Mouse (Mus musculus): ENCODE measurements around the gene Ubl5. TPM values are rescaled to one million over a fixed set of nuclear protein-coding genes. Genes with fewer than 3 reads are reported as not detected.
"Not testable (repeated sequence)": the region's sequence is repeated elsewhere in the genome, so short reads cannot be mapped to it uniquely, and the experiment has no call there.

Gene Ubl5
- polyA plus RNA-seq, 1 experiment: 571 TPM

DNA sequence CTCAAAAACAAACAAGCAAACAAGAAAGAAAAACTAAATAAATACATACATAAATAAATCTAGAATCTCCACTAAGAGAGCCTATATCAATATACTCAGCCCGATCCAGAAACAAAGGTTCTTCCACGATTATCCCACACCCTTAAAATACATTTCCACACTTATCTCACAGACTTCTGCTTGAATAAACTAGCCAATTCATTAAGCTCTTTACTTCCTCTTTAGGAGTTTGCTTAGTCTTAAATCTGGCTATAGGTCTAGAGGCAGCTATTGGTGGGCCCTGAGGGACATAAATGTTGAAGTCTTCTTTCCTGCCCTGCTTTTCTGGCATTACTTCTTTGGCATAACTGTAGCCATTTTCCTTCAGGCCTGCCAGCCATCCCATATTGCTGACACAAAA, 11.3 kb upstream of the Ubl5 start:
- no peak for DNase-seq
- Histone ChIP-seq H3K27me3 (ENCODE audit: control insufficient read depth, insufficient read depth, low read length) (no peaks in the 10 kb centered on the region), H3K4me3 (replicated peaks; ENCODE audit: insufficient read depth, low read depth, low read length) (no peak overlapping the region), H3K27ac (ENCODE audit: insufficient read depth, low read length) (no peak overlapping the region), H3K4me1 (ENCODE audit: control insufficient read depth, insufficient read depth, low read length) (no peaks in the 10 kb centered on the region)
- 95% methylated on average over 2 of the region's 2 CpGs for WGBS
- TF ChIP-seq POLR2A (IDR thresholded peaks at IDR 0.05; ENCODE audit: borderline replicate concordance, insufficient read depth, low read length): no peak
- TF ChIP-seq CTCF (IDR thresholded peaks at IDR 0.05; ENCODE audit: borderline replicate concordance, insufficient read depth, low read depth, low read length): no peak

- not testable (repeated sequence) for DNase-seq; H3K27me3 ChIP-seq (ENCODE audit: control insufficient read depth, insufficient read depth, low read length); H3K4me3 ChIP-seq (replicated peaks; ENCODE audit: insufficient read depth, low read depth, low read length); H3K27ac ChIP-seq (ENCODE audit: insufficient read depth, low read length); H3K4me1 ChIP-seq (ENCODE audit: control insufficient read depth, insufficient read depth, low read length)
- WGBS: 98% methylated on average over 8 of the region's 8 CpGs
Measured at GRCm38 (mm10) chr9:20635676-20636075, 7.0 kb upstream of the Ubl5 start.

DNA sequence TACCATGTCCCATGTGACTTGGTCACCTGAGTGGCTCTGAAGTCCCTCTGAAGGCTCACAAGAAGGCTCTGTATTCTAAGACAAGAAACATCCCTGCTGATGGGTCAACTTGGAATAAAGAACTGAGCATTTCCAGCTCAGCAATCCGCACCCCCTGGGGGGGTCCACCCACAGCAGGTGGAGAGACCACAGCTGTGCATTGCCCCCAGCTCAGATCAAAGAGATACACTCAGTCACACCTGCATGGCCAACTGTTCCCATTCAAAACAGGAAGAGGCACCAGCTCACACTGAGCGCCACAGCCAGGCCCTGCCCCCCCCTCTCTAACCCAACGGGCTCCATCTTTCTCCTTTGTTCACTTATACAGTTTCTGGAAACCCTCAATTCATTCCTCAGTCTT, 6.4 kb upstream of the Ubl5 start:
- no peaks in the 10 kb centered on the region for H3K27me3 ChIP-seq (ENCODE audit: control insufficient read depth, insufficient read depth, low read length)
- DNase-seq: no peak
- TF ChIP-seq CTCF (IDR thresholded peaks at IDR 0.05; ENCODE audit: borderline replicate concordance, insufficient read depth, low read depth, low read length) (no peak), POLR2A (IDR thresholded peaks at IDR 0.05; ENCODE audit: borderline replicate concordance, insufficient read depth, low read length) (no peak)
- no peak overlapping the region for H3K27ac ChIP-seq (ENCODE audit: insufficient read depth, low read length)
- 85% methylated on average over 3 of the region's 3 CpGs for WGBS
- no peak overlapping the region for H3K4me3 ChIP-seq (replicated peaks; ENCODE audit: insufficient read depth, low read depth, low read length)
- no peaks in the 10 kb centered on the region for H3K4me1 ChIP-seq (ENCODE audit: control insufficient read depth, insufficient read depth, low read length)

DNA sequence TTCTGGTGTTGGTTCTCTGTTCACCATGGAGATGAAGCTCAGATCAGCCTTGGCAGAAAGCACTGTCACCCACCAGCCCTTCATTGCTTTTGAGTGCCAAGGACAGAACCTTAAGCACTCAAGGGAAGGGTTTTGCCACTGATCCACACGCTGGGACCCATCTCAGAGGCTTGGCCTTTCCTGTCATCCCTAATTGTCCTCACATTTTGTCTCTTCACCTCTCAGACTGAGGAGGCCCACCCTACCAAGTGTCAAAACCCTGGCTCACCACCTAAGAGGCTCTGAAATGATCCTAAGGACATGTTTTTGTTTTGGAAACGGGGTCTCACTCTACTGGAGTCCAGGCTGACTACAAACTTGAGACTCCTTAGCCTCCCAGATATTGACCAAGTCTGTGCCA, 5.9 kb upstream of the Ubl5 start:
- no peak for DNase-seq
- Histone ChIP-seq H3K27me3 (ENCODE audit: control insufficient read depth, insufficient read depth, low read length) (no peaks in the 10 kb centered on the region), H3K4me1 (ENCODE audit: control insufficient read depth, insufficient read depth, low read length) (no peaks in the 10 kb centered on the region), H3K27ac (ENCODE audit: insufficient read depth, low read length) (no peak overlapping the region), H3K4me3 (replicated peaks; ENCODE audit: insufficient read depth, low read depth, low read length) (no peak overlapping the region)
- 86% methylated on average over 2 of the region's 2 CpGs for WGBS
- TF ChIP-seq POLR2A (IDR thresholded peaks at IDR 0.05; ENCODE audit: borderline replicate concordance, insufficient read depth, low read length) (no peak), CTCF (IDR thresholded peaks at IDR 0.05; ENCODE audit: borderline replicate concordance, insufficient read depth, low read depth, low read length) (no peak)

GRCm38 (mm10) chr9:20638552-20638951, 4.1 kb upstream of the Ubl5 start:
- Histone ChIP-seq H3K4me3 (replicated peaks; ENCODE audit: insufficient read depth, low read depth, low read length) (no peak overlapping the region), H3K4me1 (ENCODE audit: control insufficient read depth, insufficient read depth, low read length) (no peaks in the 10 kb centered on the region), H3K27ac (ENCODE audit: insufficient read depth, low read length) (no peak overlapping the region), H3K27me3 (ENCODE audit: control insufficient read depth, insufficient read depth, low read length) (no peaks in the 10 kb centered on the region)
- TF ChIP-seq CTCF (IDR thresholded peaks at IDR 0.05; ENCODE audit: borderline replicate concordance, insufficient read depth, low read depth, low read length): no peak
- TF ChIP-seq POLR2A (IDR thresholded peaks at IDR 0.05; ENCODE audit: borderline replicate concordance, insufficient read depth, low read length): no peak
- no peak for DNase-seq
- 92% methylated on average over 19 of the region's 19 CpGs for WGBS

DNA sequence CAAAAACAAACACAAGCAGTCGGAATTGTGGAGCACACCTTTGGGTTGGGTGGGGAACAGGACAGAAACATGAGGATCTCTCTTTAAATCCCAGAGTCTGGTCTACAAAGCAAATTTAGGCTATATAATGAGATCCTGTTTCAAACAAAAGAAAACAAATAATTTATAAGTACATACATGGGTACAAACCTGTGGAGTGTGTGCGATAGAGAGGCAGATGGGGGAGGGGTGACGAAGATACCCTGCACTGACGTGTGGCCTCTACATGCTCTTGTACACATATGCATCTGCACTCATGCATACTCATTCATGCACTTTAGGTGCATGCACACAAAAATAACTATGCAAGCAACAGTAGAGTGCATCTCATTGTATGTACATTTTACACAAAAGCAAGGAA, 3.2 kb upstream of the Ubl5 start:
- TF ChIP-seq CTCF (IDR thresholded peaks at IDR 0.05; ENCODE audit: borderline replicate concordance, insufficient read depth, low read depth, low read length) (no peak), POLR2A (IDR thresholded peaks at IDR 0.05; ENCODE audit: borderline replicate concordance, insufficient read depth, low read length) (no peak)
- no peak overlapping the region for H3K4me3 ChIP-seq (replicated peaks; ENCODE audit: insufficient read depth, low read depth, low read length)
- no peak overlapping the region for H3K27ac ChIP-seq (ENCODE audit: insufficient read depth, low read length)
- H3K4me1 ChIP-seq (ENCODE audit: control insufficient read depth, insufficient read depth, low read length): no peaks in the 10 kb centered on the region
- no peaks in the 10 kb centered on the region for H3K27me3 ChIP-seq (ENCODE audit: control insufficient read depth, insufficient read depth, low read length)
- no peak for DNase-seq
- WGBS: 86% methylated on average over 4 of the region's 4 CpGs

DNA sequence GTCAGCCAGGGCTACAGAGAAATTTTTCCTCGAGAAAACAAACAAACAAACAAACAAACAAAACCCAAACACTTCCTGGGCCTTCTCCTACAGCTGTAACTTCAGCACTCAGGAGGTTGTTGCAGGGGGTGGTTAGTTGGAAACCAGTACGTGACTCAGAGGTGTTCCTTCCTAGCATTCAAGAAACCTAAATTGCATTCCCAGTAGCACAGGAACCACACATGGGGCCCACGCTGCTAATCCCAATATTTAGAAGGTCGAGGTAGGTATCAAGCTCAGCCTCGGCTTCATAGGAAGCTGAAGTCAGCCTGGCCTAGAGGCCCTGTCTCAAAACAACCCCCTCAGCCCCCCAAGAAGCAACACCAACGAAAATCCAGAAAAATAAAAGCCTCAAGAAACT, 1.2 kb upstream of the Ubl5 start:
- Histone ChIP-seq H3K27me3 (ENCODE audit: control insufficient read depth, insufficient read depth, low read length) (no peaks in the 10 kb centered on the region), H3K4me1 (ENCODE audit: control insufficient read depth, insufficient read depth, low read length) (no peaks in the 10 kb centered on the region), H3K27ac (ENCODE audit: insufficient read depth, low read length) (no peak overlapping the region), H3K4me3 (replicated peaks; ENCODE audit: insufficient read depth, low read depth, low read length) (peak overlapping the region; percentile 98)
- no peak for TF ChIP-seq CTCF (IDR thresholded peaks at IDR 0.05; ENCODE audit: borderline replicate concordance, insufficient read depth, low read depth, low read length)
- TF ChIP-seq POLR2A (IDR thresholded peaks at IDR 0.05; ENCODE audit: borderline replicate concordance, insufficient read depth, low read length): no peak
- WGBS: 15% methylated on average over 6 of the region's 6 CpGs
- no peak for DNase-seq

DNA sequence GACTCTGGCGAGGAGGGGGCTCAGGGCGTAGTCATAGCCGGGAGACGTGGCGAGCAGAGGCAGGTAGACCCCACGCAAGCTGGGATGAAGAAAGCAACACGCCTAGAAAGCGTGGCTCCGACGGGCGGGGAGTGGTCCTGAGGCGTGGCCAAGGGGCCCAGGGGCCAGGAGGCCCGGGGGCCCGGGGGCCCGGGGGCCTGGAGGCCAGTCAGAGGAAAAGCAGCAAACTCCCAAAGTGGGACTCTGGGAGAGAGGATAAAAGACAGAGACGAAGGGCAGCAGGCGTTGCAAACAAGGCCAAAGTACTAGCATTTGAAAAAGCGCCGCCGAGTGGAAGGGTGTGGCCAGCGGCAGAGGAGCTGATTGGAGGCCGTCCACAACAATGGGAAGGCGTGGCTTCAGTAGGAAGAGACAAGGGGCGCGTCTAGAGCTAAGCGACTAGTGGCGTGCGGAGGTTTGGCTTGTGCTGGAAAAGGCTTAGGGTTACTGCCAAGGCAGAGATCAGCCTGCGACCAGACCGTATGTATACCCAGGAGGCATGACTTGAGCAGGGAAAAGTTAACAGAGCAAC, 303 bp downstream of the Ubl5 start:
- H3K27ac ChIP-seq (ENCODE audit: insufficient read depth, low read length): no peak overlapping the region
- no peaks in the 10 kb centered on the region for H3K27me3 ChIP-seq (ENCODE audit: control insufficient read depth, insufficient read depth, low read length)
- H3K4me3 ChIP-seq (replicated peaks; ENCODE audit: insufficient read depth, low read depth, low read length): peak overlapping the region; percentile 98
- peak; percentile 44 to 57 for DNase-seq
- TF ChIP-seq POLR2A (IDR thresholded peaks at IDR 0.05; ENCODE audit: borderline replicate concordance, insufficient read depth, low read length): no peak
- no peak for TF ChIP-seq CTCF (IDR thresholded peaks at IDR 0.05; ENCODE audit: borderline replicate concordance, insufficient read depth, low read depth, low read length)
- 2% methylated on average over 30 of the region's 30 CpGs for WGBS
- H3K4me1 ChIP-seq (ENCODE audit: control insufficient read depth, insufficient read depth, low read length): no peaks in the 10 kb centered on the region

Data from cerebellum, adult 2 months (tissue).